Mouse (Mus musculus) hindbrain, embryonic 13.5 days (tissue): Measurements from ENCODE around the gene Apob. TPM values are rescaled to one million over a fixed set of nuclear protein-coding genes. Genes with fewer than 3 reads are reported as not detected.
A peak's percentile ranks its signal among the peaks of the same experiment; 100 is the strongest.
"Not testable (repeated sequence)": the region's sequence is repeated elsewhere in the genome, so short reads cannot be mapped to it uniquely, and the experiment has no call there.

Experiments
- ATAC-seq: fragments of 200-750 bp; cut with Nextera tagmentation; 2 replicates; pipeline ENCODE4 v1.8.0; 2017; ENCODE audit warnings: moderate TSS enrichment; ENCODE audit not compliant: low FRiP score
- H3K27ac ChIP-seq: fragments of 300-500 bp; sonication (generic); 2 replicates; pipeline ENCODE4 v1.5.1; 2015; ENCODE audit warnings: inconsistent platforms, mild to moderate bottlenecking, moderate library complexity
- H3K27me3 ChIP-seq: fragments of 300-500 bp; sonication (generic); 2 replicates; pipeline ENCODE4 v1.6.1; 2015; ENCODE audit warnings: mild to moderate bottlenecking, inconsistent platforms
- H3K36me3 ChIP-seq: fragments of 300-500 bp; sonication (generic); 2 replicates; pipeline ENCODE4 v1.6.1; 2015; ENCODE audit warnings: mild to moderate bottlenecking, inconsistent platforms
- H3K4me1 ChIP-seq: fragments of 300-500 bp; sonication (generic); replicated peaks from 2 replicates; pipeline ENCODE4 v1.6.1; 2015; ENCODE audit warnings: inconsistent platforms
- H3K4me2 ChIP-seq: fragments of 300-500 bp; sonication (generic); 2 replicates; pipeline ENCODE4 v1.6.1; 2015; ENCODE audit warnings: inconsistent platforms, mild to moderate bottlenecking, moderate library complexity
- H3K4me3 ChIP-seq: fragments of 300-500 bp; sonication (generic); 2 replicates; pipeline ENCODE4 v1.5.1; 2015; ENCODE audit warnings: mild to moderate bottlenecking, inconsistent platforms
- H3K9ac ChIP-seq: fragments of 300-500 bp; sonication (generic); 2 replicates; pipeline ENCODE4 v1.6.1; 2015; ENCODE audit warnings: mild to moderate bottlenecking, inconsistent platforms
- H3K9me3 ChIP-seq: fragments of 300-500 bp; sonication (generic); 2 replicates; pipeline ENCODE4 v1.6.1; 2016; ENCODE audit warnings: inconsistent platforms
- WGBS: fragments of 180-500 bp; shearing (Covaris S2); methylation state at CpG from one replicate; pipeline ENCODE4 v1.1.7; 2015; 5-methylcytosine and 5-hydroxymethylcytosine counted together
- polyA plus RNA-seq: library from polyadenylated mRNA; unstranded; fragments of >200 nt; fragmentation: Nextera tagmentation; extraction: Ambion mirVana; gene quantifications from 2 replicates; pipeline ENCODE4 v1.2.1, GENCODE M21; 2015

The Apob gene
- polyA plus RNA-seq, 1 experiment from 2014 or later = 0.09 TPM

- Histone ChIP-seq H3K4me3 (no peak overlapping the region), H3K27me3 (no peaks in the 10 kb centered on the region; the same call in 1 of the 2 replicates), H3K9ac (no peak overlapping the region), H3K4me1 (peaks cover 11% of the 10 kb centered on the region), H3K27ac (no peak overlapping the region), H3K4me2 (no peak overlapping the region), H3K36me3 (no peaks in the 10 kb centered on the region), H3K9me3 (no peaks in the 10 kb centered on the region)
- ATAC-seq = peak; percentile 68
- 48% methylated on average over 13 of the region's 13 CpGs for WGBS
Measured at GRCm38 (mm10) chr12:7978190-7978884, 889 bp downstream of the Apob start.

- no peak overlapping the region for H3K4me2 ChIP-seq
- H3K9me3 ChIP-seq = no peaks in the 10 kb centered on the region
- ATAC-seq = no peak
- H3K27me3 ChIP-seq = no peaks in the 10 kb centered on the region; the same call in 1 of the 2 replicates
- 75% methylated on average over 1 of the region's 1 CpGs for WGBS
- no peak overlapping the region for H3K9ac ChIP-seq
- H3K27ac ChIP-seq = no peak overlapping the region
- no peak overlapping the region for H3K4me3 ChIP-seq
- no peaks in the 10 kb centered on the region for H3K36me3 ChIP-seq
- no peaks in the 10 kb centered on the region for H3K4me1 ChIP-seq
Measured at GRCm38 (mm10) chr12:7984411-7984810, 7.0 kb downstream of the Apob start.

GRCm38 (mm10) chr12:7990804-7991203 lies 13.4 kb downstream of the Apob start:
- 11% methylated on average over 3 of the region's 3 CpGs for WGBS
- Histone ChIP-seq H3K9ac (no peak overlapping the region), H3K4me2 (no peak overlapping the region), H3K4me3 (no peak overlapping the region), H3K4me1 (no peaks in the 10 kb centered on the region), H3K36me3 (no peaks in the 10 kb centered on the region), H3K27me3 (no peaks in the 10 kb centered on the region), H3K27ac (no peak overlapping the region), H3K9me3 (no peaks in the 10 kb centered on the region)
- ATAC-seq = peak; percentile 69; the same call in 1 of the 2 replicates

- WGBS = 15% methylated on average over 1 of the region's 1 CpGs
- Histone ChIP-seq H3K27ac (no peak overlapping the region), H3K9me3 (no peaks in the 10 kb centered on the region), H3K4me3 (no peak overlapping the region), H3K27me3 (no peaks in the 10 kb centered on the region), H3K4me2 (no peak overlapping the region), H3K4me1 (no peaks in the 10 kb centered on the region), H3K36me3 (no peaks in the 10 kb centered on the region), H3K9ac (no peak overlapping the region)
- ATAC-seq = no peak
Measured at GRCm38 (mm10) chr12:7991570-7991969, 14.1 kb downstream of the Apob start.

GRCm38 (mm10) chr12:8020931-8021330 lies 43.5 kb downstream of the Apob start:
- Histone ChIP-seq H3K27me3 (peaks cover 15% of the 10 kb centered on the region; the same call in 1 of the 2 replicates), H3K9me3 (no peaks in the 10 kb centered on the region), H3K36me3 (no peaks in the 10 kb centered on the region), H3K4me1 (no peaks in the 10 kb centered on the region), H3K4me3 (no peak overlapping the region), H3K27ac (no peak overlapping the region), H3K9ac (no peak overlapping the region), H3K4me2 (no peak overlapping the region)
- 91% methylated on average over 1 of the region's 1 CpGs for WGBS
- ATAC-seq = no peak

GRCm38 (mm10) chr12:8029520-8029919 lies 52.1 kb downstream of the Apob start:
- H3K4me2 ChIP-seq = no peak overlapping the region
- ATAC-seq = no peak
- peaks cover 11% of the 10 kb centered on the region for H3K4me1 ChIP-seq
- H3K27ac ChIP-seq = no peak overlapping the region
- WGBS = 92% methylated on average over 7 of the region's 7 CpGs
- H3K36me3 ChIP-seq = no peaks in the 10 kb centered on the region
- H3K9me3 ChIP-seq = no peaks in the 10 kb centered on the region
- peaks cover 64% of the 10 kb centered on the region for H3K27me3 ChIP-seq
- no peak overlapping the region for H3K9ac ChIP-seq
- no peak overlapping the region for H3K4me3 ChIP-seq

- Histone ChIP-seq H3K4me1 (peaks cover 11% of the 10 kb centered on the region), H3K27ac (no peak overlapping the region), H3K9ac (no peak overlapping the region), H3K9me3 (no peaks in the 10 kb centered on the region), H3K36me3 (no peaks in the 10 kb centered on the region), H3K4me3 (no peak overlapping the region), H3K27me3 (peaks cover 64% of the 10 kb centered on the region), H3K4me2 (no peak overlapping the region)
- no peak for ATAC-seq
- 62% methylated on average over 2 of the region's 2 CpGs for WGBS
Measured at GRCm38 (mm10) chr12:8030057-8030456, 52.6 kb downstream of the Apob start.

GRCm38 (mm10) chr12:8031169-8031568 lies 53.7 kb downstream of the Apob start:
- Histone ChIP-seq H3K27me3 (peaks cover 72% of the 10 kb centered on the region), H3K4me1 (peaks cover 11% of the 10 kb centered on the region)
- not testable (repeated sequence) for ATAC-seq, H3K36me3 ChIP-seq, H3K9me3 ChIP-seq, H3K27ac ChIP-seq, H3K9ac ChIP-seq, H3K4me2 ChIP-seq, H3K4me3 ChIP-seq
- WGBS = 96% methylated on average over 1 of the region's 1 CpGs

GRCm38 (mm10) chr12:8031595-8032358 lies 54.3 kb downstream of the Apob start:
- peaks cover 11% of the 10 kb centered on the region for H3K4me1 ChIP-seq
- no peak overlapping the region for H3K4me3 ChIP-seq
- 13% methylated on average over 14 of the region's 14 CpGs for WGBS
- H3K27me3 ChIP-seq = peaks cover 72% of the 10 kb centered on the region
- no peaks in the 10 kb centered on the region for H3K9me3 ChIP-seq
- H3K36me3 ChIP-seq = no peaks in the 10 kb centered on the region
- no peak overlapping the region for H3K27ac ChIP-seq
- ATAC-seq = peak; percentile 73
- H3K9ac ChIP-seq = no peak overlapping the region
- H3K4me2 ChIP-seq = no peak overlapping the region

- no peak overlapping the region for H3K27ac ChIP-seq
- H3K27me3 ChIP-seq = peaks cover 71% of the 10 kb centered on the region
- no peaks in the 10 kb centered on the region for H3K36me3 ChIP-seq
- no peak overlapping the region for H3K9ac ChIP-seq
- peaks cover 11% of the 10 kb centered on the region for H3K4me1 ChIP-seq
- no peaks in the 10 kb centered on the region for H3K9me3 ChIP-seq
- no peak overlapping the region for H3K4me3 ChIP-seq
- no peak overlapping the region for H3K4me2 ChIP-seq
- WGBS = 24% methylated on average over 4 of the region's 4 CpGs
- ATAC-seq = peak; percentile 55
Measured at GRCm38 (mm10) chr12:8032359-8032755, 54.9 kb downstream of the Apob start.

GRCm38 (mm10) chr12:8038081-8038730 lies 60.8 kb downstream of the Apob start:
- Histone ChIP-seq H3K27me3 (peaks cover 43% of the 10 kb centered on the region), H3K36me3 (no peaks in the 10 kb centered on the region), H3K4me3 (no peak overlapping the region), H3K9ac (no peak overlapping the region), H3K4me2 (no peak overlapping the region), H3K9me3 (no peaks in the 10 kb centered on the region), H3K27ac (no peak overlapping the region), H3K4me1 (no peaks in the 10 kb centered on the region)
- no peak for ATAC-seq
- WGBS = 92% methylated on average over 3 of the region's 3 CpGs

- H3K36me3 ChIP-seq = no peaks in the 10 kb centered on the region
- no peak overlapping the region for H3K4me3 ChIP-seq
- H3K27ac ChIP-seq = no peak overlapping the region
- no peak overlapping the region for H3K9ac ChIP-seq
- WGBS = 84% methylated on average over 7 of the region's 7 CpGs
- peaks cover 7% of the 10 kb centered on the region; the same call in 1 of the 2 replicates for H3K27me3 ChIP-seq
- no peaks in the 10 kb centered on the region for H3K9me3 ChIP-seq
- H3K4me2 ChIP-seq = no peak overlapping the region
- no peak for ATAC-seq
- H3K4me1 ChIP-seq = no peaks in the 10 kb centered on the region
Measured at GRCm38 (mm10) chr12:8042626-8043394, 65.4 kb downstream of the Apob start.
